8 mouse cellular contexts compared by ENCODE assay signal in the genomic region with DNA sequence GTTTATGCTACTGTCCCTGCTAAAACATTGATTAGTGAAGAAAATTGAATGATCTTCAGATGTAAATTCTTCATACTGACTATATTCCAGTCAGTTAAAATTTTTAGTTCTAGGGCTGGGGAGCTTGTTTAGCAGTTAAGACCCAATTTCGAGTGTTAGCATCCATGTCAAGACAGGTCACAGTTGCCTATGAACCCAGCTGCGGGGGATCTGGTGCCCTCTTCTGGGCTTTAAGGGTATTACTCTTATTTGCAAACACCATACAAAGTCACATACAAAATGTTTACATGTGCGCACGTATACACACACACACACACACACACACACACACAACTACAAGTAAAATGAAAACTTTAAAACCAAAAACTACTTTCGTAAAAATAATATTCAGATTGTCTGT. TPM values are rescaled to one million over a fixed set of nuclear protein-coding genes. Genes with fewer than 3 reads are reported as not detected.
DNase-seq lines count a peak whose midpoint lies in the region; ATAC-seq and TF ChIP-seq lines count a peak whose summit lies in the region.

No protein-coding gene starts in this region.

- H3K4me2 ChIP-seq in midbrain, embryonic 11.5 days = no peak overlapping the region
- no peak overlapping the region for H3K4me2 ChIP-seq in midbrain, embryonic 13.5 days (replicated peaks)

- 58% methylated on average over 5 of the region's 5 CpGs for WGBS in midbrain, embryonic 11.5 days
- 51% methylated on average over 5 of the region's 5 CpGs for WGBS in midbrain, embryonic 13.5 days
- WGBS in liver, adult 2 months = 50% methylated on average over 5 of the region's 5 CpGs

- peaks cover 2% of the 10 kb centered on the region; the same call in 1 of the 2 replicates for H3K36me3 ChIP-seq in midbrain, embryonic 11.5 days (ENCODE audit: control insufficient read depth, insufficient read depth, low read length)
- H3K36me3 ChIP-seq in midbrain, embryonic 13.5 days = peaks cover 75% of the 10 kb centered on the region
- H3K36me3 ChIP-seq in liver, adult 2 months (ENCODE audit: control insufficient read depth, insufficient read depth, low read length) = peaks cover 73% of the 10 kb centered on the region

- H3K27me3 ChIP-seq in midbrain, embryonic 11.5 days (ENCODE audit: control insufficient read depth, insufficient read depth, low read length) = no peaks in the 10 kb centered on the region
- H3K27me3 ChIP-seq in midbrain, embryonic 13.5 days = no peaks in the 10 kb centered on the region
- H3K27me3 ChIP-seq in liver, adult 2 months (ENCODE audit: control insufficient read depth, insufficient read depth, low read length) = no peaks in the 10 kb centered on the region

- H3K4me3 ChIP-seq in midbrain, embryonic 11.5 days (ENCODE audit: low read depth, low read length) = no peak overlapping the region
- H3K4me3 ChIP-seq in midbrain, embryonic 13.5 days (replicated peaks) = no peak overlapping the region
- H3K4me3 ChIP-seq in liver, adult 2 months (ENCODE audit: insufficient read depth, low read depth, low read length) = no peak overlapping the region

- peak; percentile 67 for TF ChIP-seq CTCF in liver, adult 2 months (IDR thresholded peaks at IDR 0.05; ENCODE audit: low read depth, low read length)

- no peaks in the 10 kb centered on the region; the same call in 1 of the 2 replicates for H3K79me2 ChIP-seq in liver, adult 2 months (ENCODE audit: control insufficient read depth, insufficient read depth, low read length)

- H3K4me1 ChIP-seq in midbrain, embryonic 11.5 days (ENCODE audit: control insufficient read depth, insufficient read depth, low read length) = no peaks in the 10 kb centered on the region
- no peaks in the 10 kb centered on the region for H3K4me1 ChIP-seq in midbrain, embryonic 13.5 days (replicated peaks)
- no peaks in the 10 kb centered on the region for H3K4me1 ChIP-seq in liver, adult 2 months (ENCODE audit: control insufficient read depth, insufficient read depth, low read length)

- no peak overlapping the region for H3K9ac ChIP-seq in midbrain, embryonic 11.5 days (ENCODE audit: low read length)
- no peak overlapping the region for H3K9ac ChIP-seq in midbrain, embryonic 13.5 days (replicated peaks)
- no peak overlapping the region for H3K9ac ChIP-seq in liver, adult 2 months (ENCODE audit: low read depth, low read length)

- no peaks in the 10 kb centered on the region for H3K9me3 ChIP-seq in midbrain, embryonic 11.5 days (ENCODE audit: control insufficient read depth, low read length)
- no peaks in the 10 kb centered on the region for H3K9me3 ChIP-seq in midbrain, embryonic 13.5 days

- DNase-seq in embryo, embryonic 10.5 days (ENCODE audit: low spot score) = peak; percentile 69
- no peak for DNase-seq in embryo, embryonic 10 days (ENCODE audit: low spot score)
- peak; percentile 85 for DNase-seq in midbrain, embryonic 11.5 days (ENCODE audit: low spot score, missing footprints)
- DNase-seq in cerebellum, postnatal 10 days = peak; percentile 45 to 52
- peak; percentile 50 for DNase-seq in liver, adult 2 months (ENCODE audit: extremely low read depth, low read depth, low spot score)
- peak; percentile 17 for DNase-seq in retina, postnatal 7 days (ENCODE audit: low read depth, low spot score)
- no peak for DNase-seq in gastrocnemius, adult 8-10 months (ENCODE audit: low spot score in 2 of 2)

- TF ChIP-seq POLR2A in liver, adult 2 months (IDR thresholded peaks at IDR 0.05; ENCODE audit: extremely low read depth, insufficient read depth, low read length) = no peak

- peak; percentile 58; the same call in 1 of the 2 replicates for ATAC-seq in midbrain, embryonic 11.5 days (ENCODE audit: low FRiP score)
- ATAC-seq in midbrain, embryonic 13.5 days = no peak

- H3K27ac ChIP-seq in midbrain, embryonic 11.5 days (ENCODE audit: low read depth, low read length) = no peak overlapping the region
- H3K27ac ChIP-seq in midbrain, embryonic 13.5 days = no peak overlapping the region
- H3K27ac ChIP-seq in liver, adult 2 months (replicated peaks; ENCODE audit: insufficient read depth, low read depth, low read length) = no peak overlapping the region

RNA-seq across cellular contexts. Expression of gene Acbd5, which starts 24.2 kb away (rescaled TPM):
- 42.2 and 45.7 TPM in 2 replicates for polyA plus RNA-seq in midbrain, embryonic 11.5 days (2014; fragmentation: Nextera tagmentation; extraction: Ambion mirVana)
- 80.1 and 81.0 TPM in 2 replicates for polyA plus RNA-seq in midbrain, embryonic 13.5 days (2015; fragmentation: Nextera tagmentation; extraction: Ambion mirVana)
- total RNA-seq in liver, adult 2 months (2014; rRNA removed) = 168 and 189 TPM in 2 replicates
- 23.2 and 24.2 TPM in 2 replicates for polyA plus RNA-seq in liver, adult 2 months (2012; rRNA removed)
- 10 to 100 TPM; 26.2 to 29.7 (median 27.1) TPM for total RNA-seq in gastrocnemius, adult 8-10 months (2022)

RNA-seq across cellular contexts. Expression of gene Abi1, which starts 52.2 kb away (rescaled TPM):
- 40.6 and 47.3 TPM in 2 replicates for polyA plus RNA-seq in midbrain, embryonic 11.5 days (2014; fragmentation: Nextera tagmentation; extraction: Ambion mirVana)
- polyA plus RNA-seq in midbrain, embryonic 13.5 days (2015; fragmentation: Nextera tagmentation; extraction: Ambion mirVana) = 51.7 and 51.9 TPM in 2 replicates
- total RNA-seq in liver, adult 2 months (2014; rRNA removed) = 35.6 and 36.0 TPM in 2 replicates
- polyA plus RNA-seq in liver, adult 2 months (2012; rRNA removed) = 50.1 and 53.9 TPM in 2 replicates
- total RNA-seq in gastrocnemius, adult 8-10 months (2022) = 10 to 100 TPM; 13.1 to 21.7 (median 17.2) TPM

Comparison
In these comparisons a context has a peak if more than half of its experiments do, and no peak if none do; other contexts are left out.
1. DNase-seq: peak in embryo, embryonic 10.5 days (single experiment), midbrain, embryonic 11.5 days (single experiment), cerebellum, postnatal 10 days (2 of 2), liver, adult 2 months (single experiment) and retina, postnatal 7 days (single experiment); none in embryo, embryonic 10 days (single experiment) and gastrocnemius, adult 8-10 months (0 of 2).